Mouse (Mus musculus): ENCODE results near the gene Lsm2.
"Not testable (repeated sequence)": the region's sequence is repeated elsewhere in the genome, so short reads cannot be mapped to it uniquely, and the experiment has no call there.

The Lsm2 gene

GRCm38 (mm10) chr17:34984218-34984617 lies 2.6 kb downstream of the Lsm2 start:
- DNase-seq (ENCODE audit: low spot score in 2 of 2), result no peak

GRCm38 (mm10) chr17:34994751-34995150 lies 13.1 kb downstream of the Lsm2 start:
- DNase-seq (ENCODE audit: low spot score in 2 of 2), result no peak

- DNase-seq (ENCODE audit: low spot score in 2 of 2), result not testable (repeated sequence)
These were observed 13.5 kb downstream of the Lsm2 start for GRCm38 (mm10) chr17:34995192-34995591.

GRCm38 (mm10) chr17:34995927-34996326 lies 14.3 kb downstream of the Lsm2 start:
- not testable (repeated sequence) for DNase-seq (ENCODE audit: low spot score in 2 of 2)

GRCm38 (mm10) chr17:34996411-34997141 lies 14.9 kb downstream of the Lsm2 start:
- no peak for DNase-seq (ENCODE audit: low spot score in 2 of 2)

GRCm38 (mm10) chr17:34997142-34997483 lies 15.5 kb downstream of the Lsm2 start:
- no peak for DNase-seq (ENCODE audit: low spot score in 2 of 2)

- no peak for DNase-seq (ENCODE audit: low spot score in 2 of 2)
These were observed 17.1 kb downstream of the Lsm2 start for GRCm38 (mm10) chr17:34998526-34999430.

- not testable (repeated sequence) for DNase-seq (ENCODE audit: low spot score in 2 of 2)
These were observed 18.4 kb downstream of the Lsm2 start for GRCm38 (mm10) chr17:34999871-35000716.

GRCm38 (mm10) chr17:35000717-35001451 lies 19.2 kb downstream of the Lsm2 start, which contains the start of gene Vars:
Vars (plus strand) TSS chr17:35000987.
- DNase-seq (ENCODE audit: low spot score in 2 of 2), result peak; percentile 65 to 70

GRCm38 (mm10) chr17:35001452-35002152 lies 19.9 kb downstream of the Lsm2 start:
- DNase-seq (ENCODE audit: low spot score in 2 of 2), result no peak

- no peak for DNase-seq (ENCODE audit: low spot score in 2 of 2)
These were observed 20.6 kb downstream of the Lsm2 start for GRCm38 (mm10) chr17:35002153-35002865.

GRCm38 (mm10) chr17:35003022-35003838 lies 21.6 kb downstream of the Lsm2 start:
- DNase-seq (ENCODE audit: low spot score in 2 of 2), result no peak

GRCm38 (mm10) chr17:35004075-35004717 lies 22.5 kb downstream of the Lsm2 start:
- DNase-seq (ENCODE audit: low spot score in 2 of 2), result no peak

- no peak for DNase-seq (ENCODE audit: low spot score in 2 of 2)
These were observed 23.5 kb downstream of the Lsm2 start for GRCm38 (mm10) chr17:35005158-35005557.

- DNase-seq (ENCODE audit: low spot score in 2 of 2), result not testable (repeated sequence)
These were observed 24.2 kb downstream of the Lsm2 start for GRCm38 (mm10) chr17:35005902-35006301.

- DNase-seq (ENCODE audit: low spot score in 2 of 2), result no peak
These were observed 25.8 kb downstream of the Lsm2 start for GRCm38 (mm10) chr17:35007387-35007991.

GRCm38 (mm10) chr17:35009586-35009985 lies 27.9 kb downstream of the Lsm2 start:
- no peak for DNase-seq (ENCODE audit: low spot score in 2 of 2)

- DNase-seq (ENCODE audit: low spot score in 2 of 2), result no peak
These were observed 29.8 kb downstream of the Lsm2 start for GRCm38 (mm10) chr17:35011440-35011839.
